Mouse (Mus musculus) C2C12 (cell line): ENCODE data around the gene Gm37240.

Experiments
- CEBPB ChIP-seq: IDR thresholded peaks from one replicate; pipeline ENCODE4 v1.6.1; 2011; ENCODE audit warnings: low read depth, mild to moderate bottlenecking, control low read depth, moderate library complexity
- CTCF ChIP-seq: IDR thresholded peaks from one replicate; pipeline ENCODE4 v1.5.1; 2011; ENCODE audit not compliant: control insufficient read depth, insufficient read depth, insufficient read length
- FOSL1 ChIP-seq: IDR thresholded peaks from one replicate; pipeline ENCODE4 v1.8.0; 2011; ENCODE audit warnings: mild to moderate bottlenecking, low read length; ENCODE audit not compliant: poor library complexity, insufficient read depth, severe bottlenecking
- MAX ChIP-seq: IDR thresholded peaks from one replicate; pipeline ENCODE4 v1.6.1; 2011; ENCODE audit warnings: mild to moderate bottlenecking, control low read depth
- MYOD1 ChIP-seq: IDR thresholded peaks from one replicate; pipeline ENCODE4 v1.6.1; 2011; ENCODE audit warnings: low read depth; ENCODE audit not compliant: control insufficient read depth, insufficient read length
- MYOG ChIP-seq: IDR thresholded peaks from one replicate; pipeline ENCODE4 v1.6.1; 2011; ENCODE audit not compliant: control insufficient read depth, insufficient read length; ENCODE audit errors: extremely low read depth
- USF1 ChIP-seq: IDR thresholded peaks from one replicate; pipeline ENCODE4 v1.6.1; 2011; ENCODE audit warnings: low read depth, mild to moderate bottlenecking, control low read depth, moderate library complexity

- TF ChIP-seq CTCF (no peak), CEBPB (no peak), MAX (no peak), MYOD1 (no peak), FOSL1 (no peak), MYOG (no peak), USF1 (no peak)
Measured at GRCm38 (mm10) chr3:84673552-84673951, 1213.8 kb downstream of the Gm37240 start.
